Mouse (Mus musculus): ENCODE results near the gene Pabpc1l. TPM values are rescaled to one million over a fixed set of nuclear protein-coding genes. Genes with fewer than 3 reads are reported as not detected.

Gene Pabpc1l
- total and polyA plus RNA-seq, 3 experiments = 0.32 to 0.90 (median 0.63) TPM

DNA sequence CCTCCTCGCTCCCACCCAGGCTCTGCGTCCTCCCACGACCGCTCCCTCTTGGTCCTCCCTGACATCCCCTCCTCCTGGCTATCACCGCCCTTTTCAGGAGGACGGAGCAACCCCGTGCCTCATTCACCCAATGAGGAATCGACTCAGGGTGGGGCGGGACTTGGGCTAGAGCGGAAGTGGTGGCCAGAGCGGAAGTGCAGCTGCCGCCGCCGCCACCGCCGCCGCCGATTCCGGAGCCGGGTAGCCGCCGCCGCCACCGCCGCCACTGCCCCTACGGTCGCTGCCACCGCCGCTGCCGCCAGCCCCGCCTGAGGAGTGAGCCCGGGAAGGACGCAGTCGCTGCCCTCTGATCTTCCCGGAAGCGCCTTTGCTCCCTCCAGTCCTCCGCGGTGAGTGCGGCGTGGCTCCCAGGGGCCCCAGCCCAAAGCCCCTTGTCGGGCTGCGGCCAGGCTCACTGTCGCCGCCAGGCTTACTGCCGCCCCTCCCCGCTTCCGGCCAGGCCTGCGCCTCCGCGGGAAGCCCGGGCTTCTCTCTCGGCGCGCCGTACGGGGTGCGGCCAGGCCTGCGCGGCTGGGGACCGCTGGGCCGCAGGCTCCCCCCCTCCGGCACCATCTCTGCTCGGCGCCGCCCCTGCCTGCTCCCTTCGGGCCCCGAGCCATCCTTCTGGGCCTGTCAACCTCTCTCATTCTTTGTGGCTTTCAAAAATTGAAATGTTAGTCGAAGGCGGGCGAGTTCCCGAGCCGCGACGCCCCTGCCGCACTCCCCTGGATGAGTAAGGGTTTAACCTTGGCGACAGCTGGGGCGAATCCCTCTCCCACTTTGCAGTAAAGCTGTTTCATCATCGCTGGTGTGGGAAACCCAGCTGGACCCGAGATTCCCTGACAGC is 30.0 kb upstream of the Pabpc1l start:
- no peaks in the 10 kb centered on the region for H3K27me3 ChIP-seq (ENCODE audit: control insufficient read depth, insufficient read depth, low read length)

DNA sequence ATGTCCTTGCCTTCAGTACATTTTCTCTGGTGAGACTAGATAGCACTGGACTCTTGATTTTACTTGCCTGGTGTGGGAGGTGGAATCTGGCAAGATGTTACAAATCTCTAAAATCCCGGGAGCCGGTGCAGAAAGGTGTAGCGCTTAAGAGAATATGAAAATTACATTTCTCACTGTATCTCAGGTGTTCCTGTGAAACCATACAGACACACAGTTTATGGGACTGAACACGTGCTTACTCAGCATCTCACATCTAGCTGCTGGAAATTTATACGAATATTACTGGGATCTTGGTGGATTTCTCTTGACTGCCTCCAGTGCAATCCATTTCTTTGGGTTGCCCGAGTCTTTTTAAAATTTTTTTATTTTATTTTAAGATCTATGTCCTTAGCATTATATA is 29.0 kb upstream of the Pabpc1l start:
- H3K9ac ChIP-seq (ENCODE audit: low read depth, low read length) = peak overlapping the region; percentile 9; the same call in 1 of the 2 replicates
- WGBS = 34% methylated on average over 6 of the region's 6 CpGs
- peak overlapping the region; percentile 90 for H3K4me3 ChIP-seq
- H3K27me3 ChIP-seq (ENCODE audit: control insufficient read depth, insufficient read depth, low read length) = no peaks in the 10 kb centered on the region
- TF ChIP-seq POLR2A (IDR thresholded peaks at IDR 0.05; ENCODE audit: insufficient read depth, low read depth, low read length) (no peak), EP300 (IDR thresholded peaks at IDR 0.05; ENCODE audit: insufficient read depth, low read depth, low read length) (no peak), CTCF (IDR thresholded peaks at IDR 0.05) (no peak)
- peaks cover 12% of the 10 kb centered on the region for H3K79me2 ChIP-seq (replicated peaks; ENCODE audit: control insufficient read depth, insufficient read depth, low read length)
- peaks cover 18% of the 10 kb centered on the region for H3K4me1 ChIP-seq (ENCODE audit: control insufficient read depth, insufficient read depth, low read length)
- peaks cover 29% of the 10 kb centered on the region for H3K36me3 ChIP-seq (ENCODE audit: control insufficient read depth, insufficient read depth, low read length)
- intact Hi-C loops (cut with DNase I) = no loop called here
- no peak overlapping the region; the same call in 1 of the 2 replicates for H3K27ac ChIP-seq
- DNase-seq = no peak

More for the DNA sequence above, 30.0 kb upstream of the Pabpc1l start:
- H3K79me2 ChIP-seq (replicated peaks; ENCODE audit: control insufficient read depth, insufficient read depth, low read length) = peaks cover 10% of the 10 kb centered on the region
- peaks cover 14% of the 10 kb centered on the region for H3K4me1 ChIP-seq (ENCODE audit: control insufficient read depth, insufficient read depth, low read length)
- peak overlapping the region; percentile 96 for H3K27ac ChIP-seq
- H3K9ac ChIP-seq (ENCODE audit: low read depth, low read length) = peak overlapping the region; percentile 99
- WGBS = under 1% methylated on average over 76 of the region's 79 CpGs
- peaks cover 27% of the 10 kb centered on the region for H3K36me3 ChIP-seq (ENCODE audit: control insufficient read depth, insufficient read depth, low read length)
- peak overlapping the region; percentile 90 for H3K4me3 ChIP-seq
- intact Hi-C loops (cut with DNase I) = loop anchor here (5.0 kb wide), 1 partner anchor 77 kb away; the partner anchor contains the start of genes Stk4 and Tomm34
- peak in 1 of 2 experiments; percentile 92 for DNase-seq
- peak; percentile 77; the same call in 1 of the 2 replicates for TF ChIP-seq EP300 (IDR thresholded peaks at IDR 0.05; ENCODE audit: insufficient read depth, low read depth, low read length)
- 0 out of 2 replicates have a peak, but pooled peaks have one; percentile 9 for TF ChIP-seq CTCF (IDR thresholded peaks at IDR 0.05)
- 0 out of 2 replicates have a peak, but pooled peaks have one; percentile 35 for TF ChIP-seq POLR2A (IDR thresholded peaks at IDR 0.05; ENCODE audit: insufficient read depth, low read depth, low read length)

DNA sequence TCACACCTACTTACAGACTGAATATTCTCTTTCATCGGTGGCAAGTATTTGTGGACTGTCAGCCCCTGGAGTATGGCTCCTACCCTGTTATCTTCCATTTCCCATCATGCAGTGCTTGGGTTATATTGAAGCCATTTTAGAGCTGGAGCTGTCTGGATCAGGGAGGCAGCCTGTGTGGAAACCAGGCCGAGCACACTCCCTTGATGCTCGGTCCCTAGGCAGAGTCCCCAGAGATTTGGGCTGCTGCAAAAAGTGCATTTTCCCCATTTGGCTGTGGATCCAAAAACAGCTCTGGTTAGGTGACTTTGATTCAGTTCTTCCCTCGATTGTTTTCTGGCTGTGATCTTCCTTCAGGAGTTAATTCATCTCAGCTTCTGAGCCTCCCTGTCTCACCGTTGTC is 28.4 kb upstream of the Pabpc1l start:
- peaks cover 31% of the 10 kb centered on the region for H3K36me3 ChIP-seq (ENCODE audit: control insufficient read depth, insufficient read depth, low read length)
- H3K79me2 ChIP-seq (replicated peaks; ENCODE audit: control insufficient read depth, insufficient read depth, low read length) = peaks cover 14% of the 10 kb centered on the region
- peaks cover 21% of the 10 kb centered on the region for H3K4me1 ChIP-seq (ENCODE audit: control insufficient read depth, insufficient read depth, low read length)
- WGBS = 24% methylated on average over 5 of the region's 5 CpGs
- H3K27me3 ChIP-seq (ENCODE audit: control insufficient read depth, insufficient read depth, low read length) = no peaks in the 10 kb centered on the region
- peak overlapping the region; percentile 31; the same call in 1 of the 2 replicates for H3K9ac ChIP-seq (ENCODE audit: low read depth, low read length)
- peak in 1 of 2 experiments; percentile 17 for DNase-seq
- TF ChIP-seq CTCF (IDR thresholded peaks at IDR 0.05) (no peak), EP300 (IDR thresholded peaks at IDR 0.05; ENCODE audit: insufficient read depth, low read depth, low read length) (no peak), POLR2A (IDR thresholded peaks at IDR 0.05; ENCODE audit: insufficient read depth, low read depth, low read length) (no peak)
- no peak overlapping the region for H3K27ac ChIP-seq
- no peak overlapping the region for H3K4me3 ChIP-seq
- intact Hi-C loops (cut with DNase I) = no loop called here

DNA sequence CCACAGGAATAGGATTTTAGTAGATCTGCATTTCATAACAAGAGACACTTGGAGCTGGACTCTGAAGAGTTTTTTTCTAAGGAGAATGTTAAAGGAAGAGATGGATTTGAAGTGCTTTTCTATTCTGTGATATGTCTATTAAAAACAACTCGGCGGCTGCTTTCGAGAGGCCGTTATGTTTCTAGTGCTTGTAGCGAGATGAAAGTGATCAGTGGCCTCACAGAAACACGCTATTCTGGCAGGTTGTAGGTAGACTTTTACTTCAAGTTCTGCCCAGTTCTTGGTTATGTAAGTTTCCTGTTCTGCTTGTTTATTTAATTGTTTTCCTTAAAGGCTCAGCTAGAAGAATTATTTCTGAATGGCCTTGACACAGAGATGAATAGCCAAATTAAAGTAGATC is 26.3 kb upstream of the Pabpc1l start:
- 69% methylated on average over 6 of the region's 6 CpGs for WGBS
- Histone ChIP-seq H3K9ac (ENCODE audit: low read depth, low read length) (no peak overlapping the region), H3K27me3 (ENCODE audit: control insufficient read depth, insufficient read depth, low read length) (no peaks in the 10 kb centered on the region), H3K4me3 (no peak overlapping the region), H3K36me3 (ENCODE audit: control insufficient read depth, insufficient read depth, low read length) (peaks cover 34% of the 10 kb centered on the region), H3K4me1 (ENCODE audit: control insufficient read depth, insufficient read depth, low read length) (peaks cover 26% of the 10 kb centered on the region), H3K79me2 (replicated peaks; ENCODE audit: control insufficient read depth, insufficient read depth, low read length) (peaks cover 24% of the 10 kb centered on the region), H3K27ac (no peak overlapping the region)
- DNase-seq = no peak
- intact Hi-C loops (cut with DNase I) = no loop called here
- TF ChIP-seq POLR2A (IDR thresholded peaks at IDR 0.05; ENCODE audit: insufficient read depth, low read depth, low read length) (no peak), CTCF (IDR thresholded peaks at IDR 0.05) (no peak), EP300 (IDR thresholded peaks at IDR 0.05; ENCODE audit: insufficient read depth, low read depth, low read length) (no peak)

DNA sequence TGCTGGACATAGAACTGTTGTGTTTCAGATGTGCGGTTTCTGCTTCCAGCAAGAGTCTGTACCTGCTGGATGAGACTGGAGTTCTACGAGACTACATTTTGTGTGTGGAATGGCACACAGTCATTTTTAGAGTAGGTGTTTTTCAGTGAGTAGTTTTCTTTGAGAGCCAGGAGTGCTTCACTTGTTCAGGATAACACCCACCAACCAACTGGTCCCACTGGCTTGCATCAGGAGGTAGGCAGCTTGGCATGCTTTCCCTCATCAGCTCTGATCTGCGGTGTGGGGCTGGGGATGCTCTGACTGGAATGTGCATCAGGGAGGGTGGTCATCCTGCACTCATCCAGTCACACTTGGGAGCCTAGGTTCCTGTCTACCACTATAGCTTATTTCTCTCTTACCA is 22.6 kb upstream of the Pabpc1l start:
- no peak for TF ChIP-seq EP300 (IDR thresholded peaks at IDR 0.05; ENCODE audit: insufficient read depth, low read depth, low read length)
- no peak for TF ChIP-seq CTCF (IDR thresholded peaks at IDR 0.05)
- no peak for TF ChIP-seq POLR2A (IDR thresholded peaks at IDR 0.05; ENCODE audit: insufficient read depth, low read depth, low read length)
- no peak for DNase-seq
- Histone ChIP-seq H3K4me1 (ENCODE audit: control insufficient read depth, insufficient read depth, low read length) (peaks cover 31% of the 10 kb centered on the region), H3K36me3 (ENCODE audit: control insufficient read depth, insufficient read depth, low read length) (peaks cover 33% of the 10 kb centered on the region), H3K27ac (no peak overlapping the region), H3K79me2 (replicated peaks; ENCODE audit: control insufficient read depth, insufficient read depth, low read length) (peaks cover 23% of the 10 kb centered on the region), H3K9ac (ENCODE audit: low read depth, low read length) (no peak overlapping the region), H3K4me3 (no peak overlapping the region), H3K27me3 (ENCODE audit: control insufficient read depth, insufficient read depth, low read length) (no peaks in the 10 kb centered on the region)
- 76% methylated on average over 3 of the region's 3 CpGs for WGBS
- intact Hi-C loops (cut with DNase I) = no loop called here

DNA sequence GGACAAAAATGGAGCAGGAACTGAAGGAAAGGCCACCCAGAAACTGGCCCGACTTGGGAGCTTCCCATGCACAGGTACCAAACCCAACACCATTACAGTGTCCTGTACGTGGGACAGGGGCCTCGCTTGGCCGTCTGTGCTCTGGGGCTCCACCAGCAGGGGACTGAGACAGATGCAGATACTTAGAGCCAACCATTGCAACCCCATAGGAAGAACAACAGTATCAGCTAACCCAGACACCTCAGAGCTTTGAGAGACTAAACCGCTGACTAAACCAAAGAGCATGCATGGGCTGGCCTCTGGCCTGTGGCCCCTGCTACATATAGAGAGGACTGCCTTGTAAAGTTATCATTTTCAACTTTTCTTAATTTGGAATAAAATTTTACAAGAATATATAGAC is 20.7 kb upstream of the Pabpc1l start:
- 65% methylated on average over 5 of the region's 5 CpGs for WGBS

More for the DNA sequence above, 20.7 kb upstream of the Pabpc1l start:
- TF ChIP-seq POLR2A (IDR thresholded peaks at IDR 0.05; ENCODE audit: insufficient read depth, low read depth, low read length) = no peak
- no peak for TF ChIP-seq EP300 (IDR thresholded peaks at IDR 0.05; ENCODE audit: insufficient read depth, low read depth, low read length)
- no peak for TF ChIP-seq CTCF (IDR thresholded peaks at IDR 0.05)
- intact Hi-C loops (cut with DNase I) = no loop called here
- Histone ChIP-seq H3K36me3 (ENCODE audit: control insufficient read depth, insufficient read depth, low read length) (peaks cover 28% of the 10 kb centered on the region), H3K4me3 (no peak overlapping the region), H3K9ac (ENCODE audit: low read depth, low read length) (no peak overlapping the region), H3K27ac (no peak overlapping the region), H3K27me3 (ENCODE audit: control insufficient read depth, insufficient read depth, low read length) (no peaks in the 10 kb centered on the region), H3K79me2 (replicated peaks; ENCODE audit: control insufficient read depth, insufficient read depth, low read length) (peaks cover 32% of the 10 kb centered on the region), H3K4me1 (ENCODE audit: control insufficient read depth, insufficient read depth, low read length) (peaks cover 33% of the 10 kb centered on the region)
- no peak for DNase-seq

Measured in heart, adult 2 months (tissue).